Mouse (Mus musculus) hindbrain, embryonic 10.5 days (tissue): ENCODE measurements around the gene Ngdn. TPM values are rescaled to one million over a fixed set of nuclear protein-coding genes. Genes with fewer than 3 reads are reported as not detected.
"Not testable (repeated sequence)": the region's sequence is repeated elsewhere in the genome, so short reads cannot be mapped to it uniquely, and the experiment has no call there.

Experiments
- DNase-seq: peaks from one replicate; pipeline ENCODE4 v3.0.0-alpha.2; 2017; ENCODE audit warnings: low spot score
- H3K27ac ChIP-seq: fragments of 300-500 bp; sonication (generic); 2 replicates; pipeline ENCODE4 v1.5.1; 2016; ENCODE audit warnings: mild to moderate bottlenecking, moderate library complexity
- H3K27me3 ChIP-seq: fragments of 300-500 bp; sonication (generic); 2 replicates; pipeline ENCODE4 v1.6.1; 2016; ENCODE audit warnings: mild to moderate bottlenecking; ENCODE audit not compliant: poor library complexity, insufficient read depth, severe bottlenecking
- H3K36me3 ChIP-seq: fragments of 300-500 bp; sonication (generic); 2 replicates; pipeline ENCODE4 v1.6.1; 2016; ENCODE audit warnings: mild to moderate bottlenecking, moderate library complexity
- H3K4me1 ChIP-seq: fragments of 300-500 bp; sonication (generic); replicated peaks from 2 replicates; pipeline ENCODE4 v1.6.1; 2016; ENCODE audit warnings: mild to moderate bottlenecking
- H3K4me3 ChIP-seq: fragments of 300-500 bp; sonication (generic); 2 replicates; pipeline ENCODE4 v1.5.1; 2016; ENCODE audit warnings: mild to moderate bottlenecking, moderate library complexity
- H3K9me3 ChIP-seq: fragments of 300-500 bp; sonication (generic); 2 replicates; pipeline ENCODE4 v1.6.1; 2016; ENCODE audit warnings: mild to moderate bottlenecking, moderate library complexity
- WGBS: fragments of 180-500 bp; shearing (Covaris S2); methylation state at CpG from one replicate; pipeline ENCODE4 v1.1.7; 2016; 5-methylcytosine and 5-hydroxymethylcytosine counted together
- polyA plus RNA-seq: library from polyadenylated mRNA; unstranded; fragments of >200 nt; fragmentation: Nextera tagmentation; extraction: Ambion mirVana; gene quantifications from 2 replicates; pipeline ENCODE4 v1.2.1, GENCODE M21; 2016

The Ngdn gene
- 73.5 and 85.9 TPM in 2 replicates for polyA plus RNA-seq

GRCm38 (mm10) chr14:55014991-55015766 is at the start of gene Ngdn:
TSS of gene Ngdn (plus strand) at chr14:55015454.
- H3K9me3 ChIP-seq = 0 out of 2 replicates have a peak, but pooled peaks cover 3% of the 10 kb centered on the region
- WGBS = under 1% methylated on average over 36 of the region's 36 CpGs
- peak; percentile 99 for DNase-seq
- H3K27ac ChIP-seq = peak within 1 kb of the TSS; percentile 97
- H3K4me1 ChIP-seq = peaks cover 12% of the 10 kb centered on the region
- peak within 1 kb of the TSS; percentile 85 for H3K4me3 ChIP-seq
- no peaks in the 10 kb centered on the region for H3K27me3 ChIP-seq
- peaks cover 22% of the 10 kb centered on the region for H3K36me3 ChIP-seq

GRCm38 (mm10) chr14:54965631-54966030 is 49.6 kb upstream of the Ngdn start:
- DNase-seq = no peak
- no peaks in the 10 kb centered on the region for H3K9me3 ChIP-seq
- no peak overlapping the region for H3K4me3 ChIP-seq
- no peaks in the 10 kb centered on the region; the same call in 1 of the 2 replicates for H3K27me3 ChIP-seq
- H3K4me1 ChIP-seq = peaks cover 6% of the 10 kb centered on the region
- 82% methylated on average over 6 of the region's 6 CpGs for WGBS
- H3K27ac ChIP-seq = no peak overlapping the region
- no peaks in the 10 kb centered on the region for H3K36me3 ChIP-seq

GRCm38 (mm10) chr14:54966320-54966977 is 48.8 kb upstream of the Ngdn start, which contains the start of gene Myh6:
TSS of gene Myh6 (minus strand) at chr14:54966927.
- 77% methylated on average over 7 of the region's 7 CpGs for WGBS
- Histone ChIP-seq H3K9me3 (no peaks in the 10 kb centered on the region), H3K36me3 (no peaks in the 10 kb centered on the region), H3K27ac (no peak within 1 kb of the TSS), H3K4me1 (no peaks in the 10 kb centered on the region), H3K27me3 (no peaks in the 10 kb centered on the region; the same call in 1 of the 2 replicates), H3K4me3 (no peak within 1 kb of the TSS)
- no peak for DNase-seq

GRCm38 (mm10) chr14:54967874-54968273 is 47.4 kb upstream of the Ngdn start:
- Histone ChIP-seq H3K27me3 (no peaks in the 10 kb centered on the region), H3K4me3 (no peak overlapping the region), H3K9me3 (no peaks in the 10 kb centered on the region), H3K4me1 (no peaks in the 10 kb centered on the region), H3K27ac (no peak overlapping the region), H3K36me3 (no peaks in the 10 kb centered on the region)
- 85% methylated on average over 3 of the region's 3 CpGs for WGBS
- DNase-seq = no peak

GRCm38 (mm10) chr14:54968344-54968743 is 46.9 kb upstream of the Ngdn start:
- H3K4me3 ChIP-seq = no peak overlapping the region
- no peak for DNase-seq
- no peaks in the 10 kb centered on the region for H3K36me3 ChIP-seq
- peaks cover 1% of the 10 kb centered on the region for H3K4me1 ChIP-seq
- no peaks in the 10 kb centered on the region for H3K27me3 ChIP-seq
- H3K27ac ChIP-seq = no peak overlapping the region
- no peaks in the 10 kb centered on the region for H3K9me3 ChIP-seq

GRCm38 (mm10) chr14:54972786-54973185 is 42.5 kb upstream of the Ngdn start:
- 92% methylated on average over 11 of the region's 11 CpGs for WGBS
- H3K4me3 ChIP-seq, H3K36me3 ChIP-seq, H3K27ac ChIP-seq, DNase-seq, H3K27me3 ChIP-seq, H3K9me3 ChIP-seq: not testable (repeated sequence)
- peaks cover 20% of the 10 kb centered on the region for H3K4me1 ChIP-seq

- Histone ChIP-seq H3K9me3 (no peaks in the 10 kb centered on the region), H3K27ac (peak overlapping the region; percentile 69)
- no peak for DNase-seq
Measured at GRCm38 (mm10) chr14:54974068-54974791, 41.0 kb upstream of the Ngdn start.

GRCm38 (mm10) chr14:54976633-54977032 is 38.6 kb upstream of the Ngdn start, which contains the start of gene Gm17428:
TSS of gene Gm17428 (plus strand) at chr14:54976933.
- peaks cover 20% of the 10 kb centered on the region for H3K4me1 ChIP-seq
- no peaks in the 10 kb centered on the region for H3K36me3 ChIP-seq
- no peak within 1 kb of the TSS for H3K27ac ChIP-seq
- H3K4me3 ChIP-seq = no peak within 1 kb of the TSS
- 86% methylated on average over 1 of the region's 1 CpGs for WGBS
- no peak for DNase-seq
- H3K9me3 ChIP-seq = no peaks in the 10 kb centered on the region
- peaks cover 3% of the 10 kb centered on the region; the same call in 1 of the 2 replicates for H3K27me3 ChIP-seq

More at GRCm38 (mm10) chr14:54974068-54974791, 41.0 kb upstream of the Ngdn start:
- Histone ChIP-seq H3K36me3 (no peaks in the 10 kb centered on the region), H3K27me3 (peaks cover 3% of the 10 kb centered on the region; the same call in 1 of the 2 replicates), H3K4me3 (no peak overlapping the region), H3K4me1 (peaks cover 20% of the 10 kb centered on the region)
- WGBS = 77% methylated on average over 6 of the region's 6 CpGs

GRCm38 (mm10) chr14:54978664-54979063 is 36.6 kb upstream of the Ngdn start:
- no peaks in the 10 kb centered on the region for H3K9me3 ChIP-seq
- peaks cover 15% of the 10 kb centered on the region for H3K4me1 ChIP-seq
- H3K27me3 ChIP-seq = peaks cover 3% of the 10 kb centered on the region; the same call in 1 of the 2 replicates
- no peak overlapping the region for H3K4me3 ChIP-seq
- H3K27ac ChIP-seq = no peak overlapping the region
- no peak for DNase-seq
- 86% methylated on average over 8 of the region's 8 CpGs for WGBS
- no peaks in the 10 kb centered on the region for H3K36me3 ChIP-seq

GRCm38 (mm10) chr14:54981934-54982333 is 33.3 kb upstream of the Ngdn start:
- H3K27me3 ChIP-seq = no peaks in the 10 kb centered on the region
- H3K36me3 ChIP-seq = no peaks in the 10 kb centered on the region
- H3K4me1 ChIP-seq = no peaks in the 10 kb centered on the region
- no peak overlapping the region for H3K27ac ChIP-seq
- no peaks in the 10 kb centered on the region for H3K9me3 ChIP-seq
- no peak overlapping the region for H3K4me3 ChIP-seq
- no peak for DNase-seq
- 98% methylated on average over 7 of the region's 7 CpGs for WGBS

- H3K4me1 ChIP-seq, DNase-seq, H3K27ac ChIP-seq, H3K27me3 ChIP-seq, H3K36me3 ChIP-seq, H3K9me3 ChIP-seq, H3K4me3 ChIP-seq: not testable (repeated sequence)
- WGBS = 94% methylated on average over 9 of the region's 9 CpGs
Measured at GRCm38 (mm10) chr14:54988350-54988874, 26.8 kb upstream of the Ngdn start.

- Histone ChIP-seq H3K36me3 (no peaks in the 10 kb centered on the region), H3K9me3 (no peaks in the 10 kb centered on the region), H3K27me3 (peaks cover 3% of the 10 kb centered on the region; the same call in 1 of the 2 replicates), H3K27ac (no peak overlapping the region), H3K4me1 (peaks cover 4% of the 10 kb centered on the region), H3K4me3 (no peak overlapping the region)
- 93% methylated on average over 13 of the region's 13 CpGs for WGBS
- no peak for DNase-seq
Measured at GRCm38 (mm10) chr14:54988882-54989281, 26.4 kb upstream of the Ngdn start.
